29 mouse cellular contexts compared by ENCODE assay signal in the genomic region with DNA sequence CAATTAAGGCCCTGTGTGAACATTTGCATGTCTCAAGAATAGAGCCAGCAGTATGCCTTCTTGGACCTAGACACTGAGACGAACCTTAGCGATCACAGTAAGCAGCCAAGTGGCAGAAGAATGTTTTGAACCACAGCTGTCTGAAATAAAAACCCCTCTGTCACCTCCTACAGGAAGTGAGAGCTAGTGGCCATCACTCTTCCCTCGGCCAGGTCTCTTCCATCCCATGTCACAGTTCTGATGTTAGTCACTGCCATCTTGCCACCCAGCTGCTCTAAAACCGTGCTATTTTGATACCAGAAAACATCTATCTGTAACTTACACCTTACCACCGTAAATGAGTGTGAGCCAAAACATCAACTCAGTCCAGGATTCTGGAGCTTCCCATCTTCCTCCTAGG.
"Had no signal": no experiment of that assay in that cellular context is flagged by ENCODE, and none has a peak within 500 bp of the region (broad histone marks: within the 10 kb centered on the region; RNA-seq: fewer than 3 reads in every experiment).

No protein-coding gene starts in this region.

- H3K4me3 ChIP-seq: limb, embryonic 10.5 days; limb, embryonic 12.5 days; limb, embryonic 13.5 days; limb, embryonic 15.5 days; liver, embryonic 12.5 days; liver, embryonic 13.5 days; liver, embryonic 15.5 days; lung, embryonic 15.5 days; megakaryocyte, embryonic 14.5 days; midbrain, embryonic 10.5 days; midbrain, embryonic 12.5 days; midbrain, embryonic 13.5 days; midbrain, embryonic 15.5 days; myocyte; neural tube, embryonic 12.5 days had no signal

- DNase-seq: left cerebral cortex, postnatal 4 days; liver; liver, embryonic 13.5 days; liver, postnatal 0 days; lung, adult 18-20 months; lung, adult 2 months; lung, postnatal 14 days; lung, postnatal 36 days; lung, postnatal 4 days; midbrain, embryonic 14.5 days had no signal

- H3K9ac ChIP-seq: limb, embryonic 12.5 days; limb, embryonic 13.5 days; limb, embryonic 15.5 days; liver, embryonic 12.5 days; liver, embryonic 13.5 days; liver, embryonic 14.5 days; liver, embryonic 15.5 days; liver, postnatal 0 days; lung, embryonic 14.5 days; lung, embryonic 15.5 days; midbrain, embryonic 12.5 days; midbrain, embryonic 13.5 days; midbrain, embryonic 15.5 days; neural tube, embryonic 12.5 days had no signal

- H3K4me1 ChIP-seq: limb, embryonic 10.5 days; limb, embryonic 12.5 days; liver, embryonic 12.5 days; liver, embryonic 13.5 days; liver, embryonic 15.5 days; megakaryocyte, embryonic 14.5 days; midbrain, embryonic 10.5 days; midbrain, embryonic 12.5 days; midbrain, embryonic 13.5 days; midbrain, embryonic 15.5 days; neural tube, embryonic 12.5 days had no signal

- H3K27ac ChIP-seq: limb, embryonic 10.5 days; limb, embryonic 12.5 days; limb, embryonic 13.5 days; limb, embryonic 15.5 days; liver, embryonic 12.5 days; liver, embryonic 13.5 days; liver, embryonic 14.5 days; liver, embryonic 15.5 days; lung, embryonic 15.5 days; macrophage; midbrain, embryonic 10.5 days; midbrain, embryonic 12.5 days; midbrain, embryonic 13.5 days; midbrain, embryonic 15.5 days; neural tube, embryonic 12.5 days had no signal

- H3K27me3 ChIP-seq: limb, embryonic 15.5 days; liver, embryonic 12.5 days; liver, embryonic 13.5 days; liver, embryonic 15.5 days; lung, embryonic 15.5 days; megakaryocyte, embryonic 14.5 days; midbrain, embryonic 12.5 days; midbrain, embryonic 13.5 days; midbrain, embryonic 15.5 days; neural tube, embryonic 12.5 days had no signal

- H3K4me2 ChIP-seq: limb, embryonic 12.5 days; limb, embryonic 13.5 days; limb, embryonic 15.5 days; liver, embryonic 11.5 days; liver, embryonic 12.5 days; liver, embryonic 13.5 days; liver, embryonic 15.5 days; lung, embryonic 14.5 days; lung, embryonic 15.5 days; midbrain, embryonic 11.5 days; midbrain, embryonic 12.5 days; midbrain, embryonic 13.5 days; midbrain, embryonic 15.5 days; neural tube, embryonic 12.5 days had no signal

- H3K9me3 ChIP-seq: limb, embryonic 10.5 days; limb, embryonic 15.5 days; liver, embryonic 12.5 days; liver, embryonic 13.5 days; liver, embryonic 15.5 days; lung, embryonic 15.5 days; midbrain, embryonic 10.5 days; midbrain, embryonic 12.5 days; midbrain, embryonic 15.5 days; neural tube, embryonic 12.5 days had no signal

- H3K36me3 ChIP-seq: limb, embryonic 10.5 days; limb, embryonic 12.5 days; limb, embryonic 13.5 days; limb, embryonic 15.5 days; liver, embryonic 12.5 days; liver, embryonic 13.5 days; liver, embryonic 15.5 days; lung, embryonic 15.5 days; midbrain, embryonic 10.5 days; midbrain, embryonic 12.5 days; midbrain, embryonic 13.5 days; midbrain, embryonic 15.5 days; neural tube, embryonic 12.5 days had no signal
